Mouse (Mus musculus): Measurements from ENCODE around the gene Cacnb1. TPM values are rescaled to one million over a fixed set of nuclear protein-coding genes. Genes with fewer than 3 reads are reported as not detected.
A peak's percentile ranks its signal among the peaks of the same experiment; 100 is the strongest.

Gene Cacnb1
- total RNA-seq, 2 experiments from 2014 or later, result 0.98 TPM; not detected in 1

DNA sequence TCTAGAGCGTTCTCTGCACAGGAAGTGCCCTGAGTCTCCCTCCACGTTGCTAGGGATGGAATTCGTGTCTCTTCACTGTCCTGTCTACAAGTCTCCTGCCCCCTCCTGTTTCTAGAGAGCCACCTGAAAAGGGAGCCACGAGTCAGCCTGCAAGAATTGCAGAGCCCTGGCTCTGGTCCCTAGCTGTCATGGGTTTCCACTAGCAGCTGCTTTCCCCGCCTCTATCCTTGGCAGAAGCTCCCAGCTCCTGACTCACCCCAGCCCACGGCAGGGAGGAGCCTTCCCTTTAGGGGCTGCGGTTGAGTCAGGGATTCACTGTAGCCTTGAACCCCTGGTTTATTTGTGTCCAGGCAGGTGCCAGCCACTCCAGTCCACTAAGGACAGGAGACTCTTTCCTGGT, 51.6 kb downstream of the Cacnb1 start:
- ATAC-seq (replicated peaks; ENCODE audit: low FRiP score, low TSS enrichment, poor library complexity, severe bottlenecking), result 0 out of 2 replicates have a peak, but pooled peaks have one; percentile 41

DNA sequence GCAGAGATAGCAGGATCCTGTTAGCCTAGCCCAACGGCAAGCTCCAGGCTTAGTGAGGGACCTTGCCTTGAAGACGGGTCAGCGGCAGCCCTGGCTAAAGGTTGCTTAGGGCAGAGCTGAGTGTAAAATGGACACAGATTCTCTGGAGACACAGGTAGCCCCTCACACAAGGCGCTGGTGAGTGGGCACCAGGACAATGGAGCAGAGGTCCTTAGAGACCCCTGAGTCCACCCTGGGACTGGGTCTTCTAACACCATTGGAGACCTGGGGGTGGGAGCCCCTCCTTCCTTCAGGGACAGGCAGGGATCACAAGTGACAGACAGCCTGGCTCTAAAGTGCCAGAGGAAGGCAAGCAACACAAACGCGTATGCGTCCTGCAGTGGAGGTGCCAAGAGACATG, 52.1 kb downstream of the Cacnb1 start:
- ATAC-seq (replicated peaks; ENCODE audit: low FRiP score, low TSS enrichment, poor library complexity, severe bottlenecking), result no peak

DNA sequence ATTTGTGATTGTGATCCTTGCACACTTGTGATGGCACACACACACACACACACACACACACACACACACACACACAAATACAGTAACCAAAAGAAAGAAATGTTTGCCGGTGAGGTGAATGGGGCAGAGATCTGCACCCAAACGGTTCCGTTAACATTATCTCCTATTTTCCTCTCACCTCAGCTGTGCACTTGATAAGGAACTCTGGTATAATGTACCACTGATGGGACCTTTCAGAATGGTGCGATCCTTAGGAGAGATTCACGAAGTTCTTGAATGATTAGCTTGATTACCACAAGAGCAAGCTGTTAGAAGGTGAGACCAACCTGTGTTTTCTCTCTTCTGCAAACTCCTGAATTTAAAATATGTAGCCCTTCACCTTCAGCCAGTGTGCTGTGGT, 54.4 kb downstream of the Cacnb1 start:
- no peak; the same call in 1 of the 2 replicates for ATAC-seq (replicated peaks; ENCODE audit: low FRiP score, low TSS enrichment, poor library complexity, severe bottlenecking)

DNA sequence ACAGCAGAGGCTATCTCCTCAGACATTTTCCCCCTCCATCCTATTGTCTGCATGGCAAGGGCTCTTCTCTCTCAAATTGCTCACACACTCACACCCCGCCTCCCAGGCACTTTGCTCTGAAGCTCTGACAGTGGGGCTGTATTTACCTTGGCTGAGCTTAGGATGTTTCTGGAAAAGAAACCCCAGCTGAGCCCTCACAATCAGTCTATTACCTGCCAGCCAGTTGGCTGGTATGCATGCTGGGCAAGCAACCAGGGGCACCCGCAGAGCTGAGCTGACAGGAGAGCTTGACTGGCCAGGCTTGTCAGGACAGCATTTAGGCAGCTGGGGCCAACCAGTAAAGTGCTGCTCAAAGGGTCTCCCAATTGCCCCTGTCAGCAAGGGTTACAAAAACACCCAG, 55.7 kb downstream of the Cacnb1 start:
- no peak for ATAC-seq (replicated peaks; ENCODE audit: low FRiP score, low TSS enrichment, poor library complexity, severe bottlenecking)

DNA sequence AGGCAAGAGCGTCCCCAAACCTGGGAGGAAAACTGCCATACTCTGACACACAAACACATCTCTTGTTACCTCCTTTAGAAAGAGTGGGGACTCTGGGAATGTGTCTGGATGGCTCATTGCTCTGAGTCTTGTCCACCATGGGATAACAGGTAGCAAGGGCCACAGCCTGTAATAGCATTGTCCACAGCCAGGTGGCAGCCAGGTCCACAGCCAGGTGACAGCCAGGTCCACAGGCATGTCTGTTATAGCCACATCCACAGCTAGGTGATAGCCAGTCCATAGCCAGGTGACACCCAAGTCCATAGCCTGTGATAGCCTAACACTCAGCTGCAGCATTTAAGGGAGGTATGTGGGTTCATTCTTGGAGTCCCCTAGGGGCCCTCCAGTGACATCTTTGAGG, 61.9 kb downstream of the Cacnb1 start:
- no peak for ATAC-seq (replicated peaks; ENCODE audit: low FRiP score, low TSS enrichment, poor library complexity, severe bottlenecking)

DNA sequence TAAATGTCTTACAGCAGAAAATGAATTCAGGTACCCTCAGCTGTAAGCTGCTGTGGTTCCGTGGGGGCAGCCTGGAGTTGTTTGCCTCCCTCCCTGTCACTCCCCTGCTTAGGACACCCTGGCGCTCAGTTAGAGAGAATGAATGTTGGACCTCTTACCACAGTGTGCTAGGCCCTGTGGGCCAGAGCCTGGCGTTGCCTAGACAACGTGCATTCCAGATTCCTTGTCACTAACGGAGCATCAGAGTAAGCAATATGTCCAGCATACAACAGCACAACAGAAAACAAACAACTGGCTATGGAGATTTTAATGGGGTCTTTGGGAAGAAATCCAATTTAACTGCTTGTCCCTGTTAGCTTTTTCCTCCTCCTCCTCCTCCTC, 63.5 kb downstream of the Cacnb1 start:
- ATAC-seq (replicated peaks; ENCODE audit: low FRiP score, low TSS enrichment, poor library complexity, severe bottlenecking), result no peak

DNA sequence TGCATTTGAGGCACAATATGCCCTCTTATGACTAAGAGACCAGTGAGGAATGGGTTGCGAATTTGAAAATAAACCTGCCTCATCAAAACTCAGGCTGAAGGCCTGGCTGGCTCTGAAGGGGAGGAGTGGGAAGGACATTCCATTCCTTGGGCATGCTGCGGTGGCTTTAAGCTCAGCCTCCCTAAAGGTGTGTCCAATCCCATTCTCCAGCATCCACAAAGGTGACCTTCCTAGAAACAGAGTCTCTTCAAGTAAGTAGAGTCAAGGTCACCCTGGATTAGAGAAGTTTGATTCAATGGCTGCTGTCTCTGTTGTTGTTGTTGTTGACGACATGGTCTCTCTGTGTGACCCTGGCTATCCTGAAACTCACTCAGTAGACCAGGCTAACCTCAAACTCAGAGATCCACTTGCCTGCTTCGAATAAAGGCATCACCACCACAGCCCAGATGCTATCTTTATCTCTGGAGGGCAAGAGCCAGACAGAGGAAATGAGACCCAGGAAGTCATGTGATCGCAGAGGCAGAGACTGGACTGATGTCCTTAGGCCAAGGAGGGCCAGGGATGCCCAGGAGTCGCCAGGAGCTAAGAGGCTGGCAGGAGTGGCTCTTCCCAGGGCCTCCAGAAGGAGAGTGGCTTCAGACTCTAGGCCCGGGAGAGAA, 64.1 kb downstream of the Cacnb1 start:
- ATAC-seq (replicated peaks; ENCODE audit: low FRiP score, low TSS enrichment, poor library complexity, severe bottlenecking), result no peak

DNA sequence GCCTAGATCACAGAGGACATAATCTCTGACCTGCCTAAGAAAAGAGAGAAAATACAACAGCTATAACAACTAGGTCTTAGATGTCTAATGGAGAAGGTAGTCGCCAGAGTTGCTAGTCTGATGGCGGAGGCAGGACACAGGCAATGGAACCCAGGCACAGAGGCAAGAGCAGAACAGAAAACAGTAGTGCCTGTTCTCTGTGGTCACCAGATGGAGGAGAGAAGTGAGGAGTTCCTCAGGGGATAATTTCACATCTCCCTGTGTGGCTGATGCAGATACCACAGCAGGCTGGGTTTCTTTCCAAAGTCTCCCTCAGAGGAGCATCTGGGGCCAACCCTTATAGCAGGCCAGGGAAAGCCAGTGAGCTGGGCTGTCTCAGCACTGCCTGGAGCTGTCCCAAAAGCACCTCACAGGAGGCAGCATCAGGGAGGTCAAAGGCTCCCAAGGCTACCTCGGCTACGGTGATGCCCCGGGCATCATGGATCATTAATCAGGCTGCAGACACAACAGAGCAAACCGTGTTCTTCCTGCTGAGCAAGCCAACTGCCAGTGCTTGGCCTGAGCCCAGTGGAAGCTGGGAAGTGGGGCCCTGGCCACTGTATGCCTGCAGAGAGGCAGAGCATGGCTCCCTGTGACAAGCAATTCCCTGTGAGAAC, 65.8 kb downstream of the Cacnb1 start:
- ATAC-seq (replicated peaks; ENCODE audit: low FRiP score, low TSS enrichment, poor library complexity, severe bottlenecking), result 0 out of 2 replicates have a peak, but pooled peaks have one; percentile 22

DNA sequence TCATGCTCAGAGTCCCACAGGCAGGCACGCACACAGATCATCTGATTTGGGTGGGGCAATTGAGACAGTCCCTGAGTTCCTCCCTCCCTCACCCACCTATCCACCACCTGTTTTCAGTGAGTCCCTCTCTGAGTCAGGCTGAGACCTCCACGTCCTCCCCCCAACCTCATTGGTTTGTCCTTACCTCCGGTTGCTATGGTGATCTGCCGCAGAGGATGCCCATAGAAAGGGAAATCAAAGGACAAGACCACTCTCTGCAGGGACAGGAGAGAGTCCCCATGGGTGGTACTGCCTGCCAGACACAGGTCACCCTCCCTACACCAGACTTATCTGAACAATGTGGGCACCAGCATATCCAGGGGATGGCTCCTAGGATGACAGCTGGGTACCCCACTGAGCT, 66.9 kb downstream of the Cacnb1 start:
- ATAC-seq (replicated peaks; ENCODE audit: low FRiP score, low TSS enrichment, poor library complexity, severe bottlenecking), result no peak

DNA sequence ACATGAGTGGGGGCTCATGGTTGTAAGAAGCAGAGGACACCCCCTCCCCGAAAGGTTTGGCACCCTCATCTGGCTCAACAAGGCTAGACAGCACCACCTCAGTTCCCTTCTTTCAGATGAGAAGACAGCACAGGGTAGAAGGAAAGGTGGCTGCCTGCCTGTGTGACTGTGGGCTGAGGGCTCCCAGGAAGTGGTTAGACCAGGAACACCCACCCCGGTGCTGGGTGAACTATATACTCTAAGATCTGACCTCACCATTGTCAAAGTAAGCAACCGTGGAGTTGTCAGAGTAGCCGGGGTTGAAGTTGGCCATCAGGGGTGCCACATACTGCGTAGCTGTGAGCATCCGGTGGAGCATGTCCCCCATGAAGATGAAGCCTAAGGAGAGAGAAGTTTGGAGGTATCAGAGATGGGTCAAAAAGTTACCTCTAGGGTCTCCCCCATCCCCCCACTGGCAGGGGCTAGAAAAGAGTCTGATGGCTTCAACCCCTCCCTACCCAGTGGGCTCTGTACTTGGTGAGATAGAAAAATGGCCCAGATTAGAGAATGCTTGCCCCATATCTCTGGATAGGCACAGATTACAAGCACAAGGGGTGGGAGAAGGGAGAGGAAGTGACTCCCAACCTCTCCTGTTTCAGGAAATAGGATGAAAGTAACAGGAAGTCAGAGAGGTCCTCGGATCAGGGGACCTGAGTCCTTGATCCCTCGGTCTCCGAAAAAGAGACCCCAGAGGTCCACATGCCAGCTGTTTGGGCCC, 67.5 kb downstream of the Cacnb1 start:
- no peak for ATAC-seq (replicated peaks; ENCODE audit: low FRiP score, low TSS enrichment, poor library complexity, severe bottlenecking)

DNA sequence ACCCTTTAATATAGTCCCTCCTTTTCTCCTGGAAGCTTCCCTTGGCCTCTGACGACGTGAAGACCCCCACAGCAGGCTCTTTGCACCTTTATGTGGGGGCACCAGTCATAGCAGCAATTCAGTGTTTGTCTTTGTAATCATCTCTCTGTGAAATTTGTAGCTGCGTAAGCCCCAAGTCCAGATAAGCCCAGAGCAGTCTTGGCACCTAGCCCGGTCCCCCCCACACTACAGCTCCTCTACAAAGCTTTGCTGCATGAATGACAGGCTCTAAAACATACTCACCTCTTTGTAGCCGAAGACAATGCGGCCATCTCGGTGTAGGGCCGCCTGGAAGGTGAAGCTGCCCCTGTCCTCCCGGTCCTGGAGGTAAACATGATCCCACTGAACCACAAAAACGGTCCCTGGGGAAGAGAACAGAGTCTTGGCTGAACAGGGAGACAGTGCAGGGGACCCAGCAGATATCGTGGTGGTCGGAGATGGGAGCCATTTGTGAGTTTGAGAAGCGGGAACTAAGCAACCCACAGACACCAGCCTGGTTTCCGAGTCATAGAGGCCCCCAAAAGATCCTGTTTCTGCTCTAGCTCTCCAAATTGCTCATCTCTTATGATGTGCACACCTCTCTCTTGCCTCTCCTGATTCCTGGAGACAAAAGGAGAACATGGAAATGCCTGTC, 68.2 kb downstream of the Cacnb1 start:
- ATAC-seq (replicated peaks; ENCODE audit: low FRiP score, low TSS enrichment, poor library complexity, severe bottlenecking), result peak; percentile 46; the same call in 1 of the 2 replicates

DNA sequence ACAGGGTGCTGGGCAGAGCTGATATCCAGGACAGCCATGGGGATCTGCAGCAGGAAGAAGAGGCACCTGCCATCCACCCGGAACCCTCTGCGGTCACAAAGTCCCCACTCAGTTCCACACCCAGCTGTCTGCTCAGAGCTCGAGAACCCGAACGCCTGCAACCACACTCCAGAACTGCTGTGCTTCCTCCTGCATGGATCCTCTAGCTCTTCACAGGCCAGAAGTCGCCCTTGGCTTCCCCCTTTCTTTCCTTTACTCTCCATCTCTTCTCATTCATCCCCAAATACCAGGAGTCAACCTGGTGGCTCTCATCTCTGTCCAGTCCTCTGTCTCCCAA, 68.9 kb downstream of the Cacnb1 start:
- no peak for ATAC-seq (replicated peaks; ENCODE audit: low FRiP score, low TSS enrichment, poor library complexity, severe bottlenecking)

DNA sequence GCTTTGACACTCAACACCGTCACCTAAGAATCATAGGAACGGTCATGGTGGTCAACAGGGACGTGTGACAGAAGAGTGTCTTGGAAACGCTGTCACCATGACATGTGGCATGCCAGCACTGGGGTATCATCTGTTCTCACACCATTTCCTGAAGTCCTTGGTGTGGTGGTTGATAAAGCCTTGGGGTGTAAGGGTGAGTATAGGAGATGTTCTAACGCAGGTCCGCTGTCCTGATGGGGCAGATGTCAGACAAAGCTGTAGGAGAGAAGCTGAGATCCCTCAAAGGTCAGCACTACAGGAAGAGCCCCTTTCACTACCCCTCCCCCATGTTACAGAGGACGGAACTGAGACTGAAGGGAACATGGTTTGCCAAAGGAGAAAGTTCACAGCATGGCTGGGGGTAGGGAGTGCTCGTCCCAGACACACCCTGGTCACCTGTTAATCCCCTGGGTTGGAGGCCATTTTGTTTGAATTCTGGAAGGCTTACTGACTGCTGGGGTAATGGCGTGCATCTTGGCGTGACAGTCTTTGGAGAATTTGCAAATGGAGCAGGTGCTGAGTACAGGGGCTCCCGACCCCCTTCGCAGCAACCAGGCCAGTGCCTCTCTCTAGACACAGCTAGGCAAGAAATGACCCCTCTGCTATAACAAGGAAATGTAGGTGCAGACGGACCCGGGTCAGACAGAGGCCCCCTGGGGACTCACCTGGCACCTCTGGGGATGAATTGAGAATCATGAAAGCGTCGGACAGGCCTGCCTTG, 69.5 kb downstream of the Cacnb1 start:
- ATAC-seq (replicated peaks; ENCODE audit: low FRiP score, low TSS enrichment, poor library complexity, severe bottlenecking), result no peak

DNA sequence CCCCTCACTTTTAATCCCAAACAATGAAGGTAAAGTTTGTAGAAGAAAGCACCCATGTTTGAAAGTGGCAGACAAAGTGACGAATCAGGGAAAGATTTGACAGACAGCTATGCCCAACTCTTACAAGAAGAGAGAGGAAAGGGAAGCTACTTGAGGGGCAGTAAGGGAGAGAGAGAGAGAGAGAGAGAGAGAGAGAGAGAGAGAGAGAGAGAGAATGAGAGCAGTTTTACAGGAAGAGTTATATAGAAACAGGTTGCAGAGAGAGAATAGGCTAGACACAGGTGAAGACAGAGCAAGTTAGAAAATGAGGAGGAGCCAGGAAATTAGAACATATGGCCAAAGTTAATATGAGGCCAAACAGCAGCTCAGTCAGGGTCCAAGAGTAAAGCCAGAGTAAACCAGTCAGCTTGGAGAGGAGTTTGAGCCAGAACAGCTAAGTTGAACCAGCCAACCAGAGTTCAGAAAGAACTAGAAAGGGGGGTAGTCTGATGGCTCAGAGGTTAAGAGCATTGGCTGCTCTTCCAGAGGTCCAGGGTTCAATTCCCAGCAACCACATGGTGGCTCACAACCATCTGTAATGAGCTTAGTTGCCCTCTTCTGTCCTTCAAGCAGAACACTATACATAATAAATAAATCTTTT, 70.3 kb downstream of the Cacnb1 start:
- no peak for ATAC-seq (replicated peaks; ENCODE audit: low FRiP score, low TSS enrichment, poor library complexity, severe bottlenecking)

Other genes with a start within 250 kb of the Cacnb1 start
- gene 1700001P01Rik, start 247.1 kb downstream of the Cacnb1 start, total RNA-seq (2014; fragmentation: Nextera tagmentation), result 0.89 TPM in 1 of 2 replicates, not detected in the other
- gene 1700001P01Rik, start 247.1 kb downstream of the Cacnb1 start, total RNA-seq (2017), result 2.4 TPM in 1 of 2 replicates, not detected in the other
- gene Rpl23, start 240.6 kb downstream of the Cacnb1 start, total RNA-seq (2014; fragmentation: Nextera tagmentation), result 2,091 and 2,156 TPM in 2 replicates
- gene Rpl23, start 240.6 kb downstream of the Cacnb1 start, total RNA-seq (2017), result 1,518 and 2,802 TPM in 2 replicates
- gene Lasp1, start 224.0 kb downstream of the Cacnb1 start, total RNA-seq (2014; fragmentation: Nextera tagmentation), result 15.7 and 20.4 TPM in 2 replicates
- 56.3 and 63.5 TPM in 2 replicates for gene Lasp1, start 224.0 kb downstream of the Cacnb1 start, total RNA-seq (2017)
- gene B230217C12Rik, start 182.3 kb downstream of the Cacnb1 start, total RNA-seq (2014; fragmentation: Nextera tagmentation), result 0.45 and 1.7 TPM in 2 replicates
- 0.91 TPM in 1 of 2 replicates, not detected in the other for gene B230217C12Rik, start 182.3 kb downstream of the Cacnb1 start, total RNA-seq (2017)
- 0.54 and 3.2 TPM in 2 replicates for gene Fbxo47, start 138.9 kb downstream of the Cacnb1 start, total RNA-seq (2014; fragmentation: Nextera tagmentation)
- 0.53 and 0.56 TPM in 2 replicates for gene Fbxo47, start 138.9 kb downstream of the Cacnb1 start, total RNA-seq (2017)
- gene Plxdc1, start 36.6 kb downstream of the Cacnb1 start, total RNA-seq (2014; fragmentation: Nextera tagmentation), result 10.2 and 11.8 TPM in 2 replicates
- gene Plxdc1, start 36.6 kb downstream of the Cacnb1 start, total RNA-seq (2017), result 3.4 and 4.1 TPM in 2 replicates
- 2.4 and 9.8 TPM in 2 replicates for gene Arl5c, start 26.9 kb downstream of the Cacnb1 start, total RNA-seq (2014; fragmentation: Nextera tagmentation)
- 0.50 and 2.7 TPM in 2 replicates for gene Arl5c, start 26.9 kb downstream of the Cacnb1 start, total RNA-seq (2017)
- 4,206 and 4,300 TPM in 2 replicates for gene Rpl19, start 3.7 kb upstream of the Cacnb1 start, total RNA-seq (2014; fragmentation: Nextera tagmentation)
- gene Rpl19, start 3.7 kb upstream of the Cacnb1 start, total RNA-seq (2017), result 1,746 and 2,000 TPM in 2 replicates
- gene Stac2, start 30.4 kb upstream of the Cacnb1 start, total RNA-seq (2014; fragmentation: Nextera tagmentation), result not detected in 2 replicates
- not detected in 2 replicates for gene Stac2, start 30.4 kb upstream of the Cacnb1 start, total RNA-seq (2017)
- 14.3 and 15.9 TPM in 2 replicates for gene Fbxl20, start 127.4 kb upstream of the Cacnb1 start, total RNA-seq (2014; fragmentation: Nextera tagmentation)
- gene Fbxl20, start 127.4 kb upstream of the Cacnb1 start, total RNA-seq (2017), result 7.4 and 11.8 TPM in 2 replicates
- gene Med1, start 170.3 kb upstream of the Cacnb1 start, total RNA-seq (2014; fragmentation: Nextera tagmentation), result 81.3 and 88.8 TPM in 2 replicates
- 52.9 and 57.0 TPM in 2 replicates for gene Med1, start 170.3 kb upstream of the Cacnb1 start, total RNA-seq (2017)
- 73.2 and 76.6 TPM in 2 replicates for gene Cdk12, start 180.0 kb upstream of the Cacnb1 start, total RNA-seq (2014; fragmentation: Nextera tagmentation)
- 56.8 and 65.8 TPM in 2 replicates for gene Cdk12, start 180.0 kb upstream of the Cacnb1 start, total RNA-seq (2017)